Mouse (Mus musculus) heart, adult 2 months (tissue): ENCODE data around the gene Ddx6. TPM values are rescaled to one million over a fixed set of nuclear protein-coding genes. Genes with fewer than 3 reads are reported as not detected.

Source experiments
- DNase-seq, 2 experiments: peaks; one replicate each; pipeline ENCODE4 v3.0.0; 2021
- H3K27ac ChIP-seq: fragments of 200-600 bp; 2 replicates; pipeline ENCODE4 v1.8.1; 2022
- H3K27me3 ChIP-seq: fragments of 200-500 bp; 2 replicates; pipeline ENCODE4 v1.6.1; 2012; ENCODE audit warnings: mild to moderate bottlenecking, low read length, inconsistent platforms, mixed read lengths; ENCODE audit not compliant: control insufficient read depth, insufficient read depth
- H3K36me3 ChIP-seq: fragments of 200-500 bp; 2 replicates; pipeline ENCODE4 v1.6.1; 2012; ENCODE audit warnings: low read length, inconsistent platforms; ENCODE audit not compliant: control insufficient read depth, insufficient read depth
- H3K4me1 ChIP-seq: fragments of 200-500 bp; 2 replicates; pipeline ENCODE4 v1.6.1; 2011; ENCODE audit warnings: low read length; ENCODE audit not compliant: control insufficient read depth, insufficient read depth
- H3K4me3 ChIP-seq: fragments of 200-600 bp; 2 replicates; pipeline ENCODE4 v1.8.1; 2022
- H3K79me2 ChIP-seq: fragments of 200-500 bp; replicated peaks from 2 replicates; pipeline ENCODE4 v1.6.1; 2012; ENCODE audit warnings: mild to moderate bottlenecking, inconsistent platforms, low read length, moderate library complexity, mixed read lengths; ENCODE audit not compliant: control insufficient read depth, insufficient read depth
- H3K9ac ChIP-seq: fragments of 200-500 bp; 2 replicates; pipeline ENCODE4 v1.6.1; 2012; ENCODE audit warnings: low read depth, mild to moderate bottlenecking, control low read depth, inconsistent platforms, low read length, mixed read lengths
- CTCF ChIP-seq: fragments of 200-600 bp; IDR thresholded peaks from 2 replicates; pipeline ENCODE4 v1.8.1; 2022; ENCODE audit warnings: antibody characterized with exemption, mild to moderate bottlenecking, moderate library complexity
- EP300 ChIP-seq: fragments of 200-500 bp; IDR thresholded peaks from 2 replicates; pipeline ENCODE4 v1.6.1; 2011; ENCODE audit warnings: low read depth, low read length, control low read depth; ENCODE audit not compliant: insufficient read depth
- POLR2A ChIP-seq: fragments of 200-500 bp; IDR thresholded peaks from 2 replicates; pipeline ENCODE4 v1.6.1; 2011; ENCODE audit warnings: mild to moderate bottlenecking, low read depth, low read length, control low read depth; ENCODE audit not compliant: insufficient read depth
- WGBS: fragments of 180-500 bp; shearing (Covaris S2); methylation state at CpG from one replicate; pipeline ENCODE4 v1.1.7; 2018; 5-methylcytosine and 5-hydroxymethylcytosine counted together
- intact Hi-C: fragments of 180-260 bp; cut with DNase I; formaldehyde crosslinking; loops from one replicate; pipeline ENCODE4 v1.15.1; 2025
- polyA plus RNA-seq: library from polyadenylated mRNA; depleted of rRNA; stranded (reverse); fragments of >200 nt; gene quantifications from 2 replicates; pipeline ENCODE4 v1.2.3, GENCODE M21; 2012
- total RNA-seq, 2 experiments: library from RNA; stranded (reverse); gene quantifications; 2 replicates each; pipeline ENCODE4 v1.2.3; 2021

The Ddx6 gene
- total and polyA plus RNA-seq, 3 experiments: 14.3 to 88.4 (median 75.6) TPM

DNA sequence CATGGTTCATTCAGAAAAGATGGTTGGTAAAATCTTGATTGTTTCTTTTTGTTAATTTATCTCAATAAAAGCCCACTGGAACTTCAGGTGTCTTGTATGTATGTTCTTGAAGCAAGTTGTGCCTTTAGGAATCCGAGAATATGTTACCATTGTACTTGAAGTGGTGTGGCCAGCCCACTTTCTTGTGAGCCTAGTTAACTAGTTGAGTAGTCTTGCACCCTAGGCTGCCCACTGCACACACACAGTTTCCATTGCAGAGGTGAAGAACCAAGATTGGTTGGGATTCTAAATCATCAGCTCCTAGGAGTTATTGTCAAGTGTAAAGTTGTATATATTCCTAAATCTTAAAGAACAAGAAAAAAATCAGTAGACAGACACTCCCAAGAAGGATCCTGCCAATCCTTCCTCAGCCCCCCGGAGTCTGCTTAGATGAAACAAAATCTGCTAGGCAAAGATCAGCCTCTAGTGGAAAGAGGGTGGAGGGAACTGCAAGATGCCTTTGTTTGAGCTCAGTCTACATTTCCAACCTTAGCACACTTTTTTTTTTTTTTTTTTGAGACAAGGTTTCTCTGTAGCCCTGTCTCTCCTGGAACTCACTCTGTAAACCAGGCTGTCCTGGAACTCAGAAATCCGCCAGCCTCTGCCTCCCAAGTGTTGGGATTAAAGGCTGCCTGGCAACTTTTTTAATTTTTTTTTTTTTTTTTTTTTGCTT, 36.1 kb downstream of the Ddx6 start:
- no peaks in the 10 kb centered on the region for H3K27me3 ChIP-seq
- no peak overlapping the region for H3K9ac ChIP-seq
- WGBS: 74% methylated on average over 3 of the region's 3 CpGs
- peaks cover 13% of the 10 kb centered on the region for H3K36me3 ChIP-seq
- TF ChIP-seq EP300 (no peak), POLR2A (no peak), CTCF (no peak)
- no peak overlapping the region for H3K4me3 ChIP-seq
- intact Hi-C loops: no loop called here
- H3K27ac ChIP-seq: no peak overlapping the region
- H3K79me2 ChIP-seq: no peaks in the 10 kb centered on the region
- no peak for DNase-seq
- H3K4me1 ChIP-seq: peaks cover 4% of the 10 kb centered on the region

DNA sequence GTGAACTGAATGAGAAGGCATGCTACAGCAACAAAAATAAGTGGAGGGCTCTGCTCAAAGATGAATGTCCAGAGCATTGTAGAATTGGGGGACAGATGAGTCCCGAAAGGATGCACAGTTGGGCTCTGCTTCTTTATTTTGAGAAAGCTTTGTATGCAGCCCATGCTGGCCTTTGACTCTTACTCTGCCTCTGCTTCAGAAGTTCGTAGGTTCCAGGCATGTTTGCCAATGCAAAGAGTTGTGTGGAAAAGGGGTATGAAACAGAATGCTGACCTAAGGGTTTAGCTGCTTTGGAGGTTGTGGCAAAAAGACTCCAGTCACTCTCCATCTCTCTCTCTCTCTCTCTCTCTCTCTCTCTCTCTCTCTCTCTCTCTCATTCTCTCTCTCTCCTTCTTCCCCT, 36.9 kb downstream of the Ddx6 start:
- no peaks in the 10 kb centered on the region for H3K27me3 ChIP-seq
- H3K27ac ChIP-seq: no peak overlapping the region
- no peaks in the 10 kb centered on the region for H3K79me2 ChIP-seq
- no peak for TF ChIP-seq EP300
- no peak for TF ChIP-seq CTCF
- no peak for TF ChIP-seq POLR2A
- H3K4me3 ChIP-seq: no peak overlapping the region
- no peak overlapping the region for H3K9ac ChIP-seq
- no peak for DNase-seq
- H3K4me1 ChIP-seq: peaks cover 4% of the 10 kb centered on the region
- 81% methylated on average over 2 of the region's 2 CpGs for WGBS
- intact Hi-C loops: no loop called here
- peaks cover 13% of the 10 kb centered on the region for H3K36me3 ChIP-seq

DNA sequence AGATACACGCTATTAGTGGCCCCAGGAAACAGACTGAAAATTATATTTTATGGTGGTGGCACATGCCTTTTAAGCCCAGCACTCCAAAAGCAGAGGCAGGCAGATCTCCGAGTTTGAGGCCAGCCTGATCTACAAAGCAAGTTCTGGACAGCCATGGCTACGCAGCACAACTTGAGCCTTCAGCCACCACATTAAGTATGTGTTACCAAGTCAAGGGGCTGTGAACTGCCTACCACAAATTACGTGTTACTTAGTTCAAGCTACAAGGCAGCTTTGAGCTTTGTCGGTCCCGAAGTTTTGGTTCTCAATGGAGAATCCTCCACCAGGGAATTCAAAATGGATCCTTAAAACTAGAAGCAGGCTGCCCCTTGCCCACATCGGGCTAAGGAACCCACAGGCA, 38.4 kb downstream of the Ddx6 start:
- TF ChIP-seq CTCF (no peak), POLR2A (no peak), EP300 (no peak)
- Histone ChIP-seq H3K4me1 (peaks cover 2% of the 10 kb centered on the region; the same call in 1 of the 2 replicates), H3K4me3 (no peak overlapping the region), H3K9ac (no peak overlapping the region), H3K27me3 (no peaks in the 10 kb centered on the region), H3K36me3 (peaks cover 2% of the 10 kb centered on the region), H3K27ac (no peak overlapping the region), H3K79me2 (no peaks in the 10 kb centered on the region)
- intact Hi-C loops: no loop called here
- WGBS: 94% methylated on average over 7 of the region's 7 CpGs
- no peak for DNase-seq

GRCm38 (mm10) chr9:44644186-44644585, 39.5 kb downstream of the Ddx6 start:
- no peaks in the 10 kb centered on the region for H3K36me3 ChIP-seq
- no peak for DNase-seq
- no peak overlapping the region for H3K4me3 ChIP-seq
- no peaks in the 10 kb centered on the region for H3K27me3 ChIP-seq
- H3K9ac ChIP-seq: no peak overlapping the region
- no peak for TF ChIP-seq CTCF
- TF ChIP-seq EP300: no peak
- TF ChIP-seq POLR2A: no peak
- WGBS: 78% methylated on average over 2 of the region's 2 CpGs
- no peak overlapping the region for H3K27ac ChIP-seq
- H3K4me1 ChIP-seq: peaks cover 2% of the 10 kb centered on the region; the same call in 1 of the 2 replicates
- intact Hi-C loops: no loop called here
- no peaks in the 10 kb centered on the region for H3K79me2 ChIP-seq

DNA sequence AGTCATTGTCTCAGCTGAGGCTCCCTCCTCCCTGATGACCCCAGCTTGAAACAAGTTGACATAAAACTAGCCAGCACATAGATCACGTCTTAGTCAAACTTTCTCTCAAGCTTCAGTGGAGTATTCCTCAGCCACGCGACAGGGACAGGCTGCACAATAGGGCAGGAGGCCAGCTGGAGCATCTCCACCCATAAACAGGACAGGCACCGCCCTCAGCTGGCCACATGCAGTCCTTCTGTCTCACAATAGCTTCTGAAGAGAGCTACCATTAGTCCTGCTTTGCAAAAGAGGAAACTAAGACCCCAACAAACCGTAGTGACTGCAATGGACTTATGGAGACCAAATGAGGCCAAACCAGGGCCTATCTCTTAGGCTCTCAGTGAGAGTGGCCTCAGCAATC, 40.8 kb downstream of the Ddx6 start:
- intact Hi-C loops: no loop called here
- TF ChIP-seq EP300: 0 out of 2 replicates have a peak, but pooled peaks have one; percentile 68
- peak; percentile 60 for TF ChIP-seq CTCF
- TF ChIP-seq POLR2A: no peak
- H3K4me3 ChIP-seq: no peak overlapping the region
- no peaks in the 10 kb centered on the region for H3K27me3 ChIP-seq
- H3K36me3 ChIP-seq: no peaks in the 10 kb centered on the region
- 9% methylated on average over 5 of the region's 5 CpGs for WGBS
- H3K9ac ChIP-seq: no peak overlapping the region
- H3K4me1 ChIP-seq: peaks cover 2% of the 10 kb centered on the region; the same call in 1 of the 2 replicates
- no peaks in the 10 kb centered on the region for H3K79me2 ChIP-seq
- peak; percentile 78 to 83 for DNase-seq
- H3K27ac ChIP-seq: no peak overlapping the region

DNA sequence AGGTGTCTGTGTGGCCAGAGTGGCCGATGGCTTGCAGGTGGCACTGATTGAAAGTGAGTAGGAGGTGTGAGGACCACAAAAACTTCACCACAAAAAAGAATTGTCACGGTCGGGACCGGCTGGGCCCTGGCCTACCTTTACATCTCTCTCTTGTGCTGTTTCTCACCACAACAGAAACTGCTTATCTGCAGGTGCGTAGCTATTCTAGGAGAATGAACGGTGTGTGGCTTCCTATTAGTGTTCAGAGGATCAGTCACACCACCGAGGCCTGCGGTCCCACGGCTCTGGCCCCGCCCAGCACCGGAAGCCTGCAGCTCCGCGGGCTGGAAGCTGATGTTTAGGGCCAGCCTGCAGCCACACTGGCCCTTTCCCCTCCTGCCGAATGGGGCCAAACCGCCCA, 41.2 kb downstream of the Ddx6 start:
- Histone ChIP-seq H3K36me3 (no peaks in the 10 kb centered on the region), H3K27me3 (no peaks in the 10 kb centered on the region), H3K27ac (no peak overlapping the region), H3K79me2 (no peaks in the 10 kb centered on the region), H3K4me3 (no peak overlapping the region), H3K9ac (no peak overlapping the region), H3K4me1 (peaks cover 2% of the 10 kb centered on the region; the same call in 1 of the 2 replicates)
- peak; percentile 57 to 70 for DNase-seq
- TF ChIP-seq CTCF (no peak), POLR2A (no peak), EP300 (no peak)
- 40% methylated on average over 15 of the region's 15 CpGs for WGBS
- intact Hi-C loops: no loop called here
